Mouse (Mus musculus) cerebellum, adult 9-10 months (tissue): ENCODE data around the gene Ankrd50.

ENCODE experiments used
- DNase-seq: peaks from one replicate; pipeline ENCODE4 v3.0.0; 2022

Gene Ankrd50

DNA sequence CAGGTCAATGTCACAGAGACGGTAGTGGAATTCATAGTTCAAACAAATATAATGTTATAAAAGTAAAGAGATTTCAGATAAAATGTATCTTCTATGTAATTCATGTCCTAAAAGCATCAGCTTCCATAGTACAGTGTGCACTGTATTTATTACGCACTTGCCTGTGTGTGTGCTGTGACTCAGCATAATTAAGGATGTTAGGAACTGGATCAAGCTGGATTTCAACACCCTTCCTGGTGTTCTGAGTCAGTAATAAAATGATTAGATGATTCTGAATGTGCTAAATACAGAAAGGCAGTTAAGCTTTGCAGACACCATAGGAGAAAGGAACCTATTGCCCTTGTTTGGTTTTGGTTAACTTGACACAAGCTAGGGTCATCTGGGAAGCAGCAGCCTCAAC, 21.5 kb downstream of the Ankrd50 start:
- DNase-seq: no peak

DNA sequence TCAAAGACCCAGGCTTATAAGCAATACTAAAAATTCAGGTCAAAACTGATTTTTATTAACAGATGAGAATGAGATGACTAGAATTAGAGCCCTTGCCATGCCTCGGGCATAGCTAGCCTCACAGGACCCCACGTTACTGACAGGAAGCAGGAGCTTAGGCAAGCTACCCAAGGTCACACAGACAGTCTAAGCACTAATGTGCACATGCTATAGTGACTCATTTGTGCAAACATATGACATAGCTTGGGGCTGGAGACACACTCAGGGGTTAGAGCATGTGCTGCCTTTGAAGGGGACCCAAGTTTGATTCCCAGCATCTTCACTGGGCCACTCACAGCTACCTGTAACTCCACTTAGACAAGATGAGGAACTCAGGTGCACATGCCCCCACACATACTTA, 22.9 kb downstream of the Ankrd50 start:
- DNase-seq: no peak

DNA sequence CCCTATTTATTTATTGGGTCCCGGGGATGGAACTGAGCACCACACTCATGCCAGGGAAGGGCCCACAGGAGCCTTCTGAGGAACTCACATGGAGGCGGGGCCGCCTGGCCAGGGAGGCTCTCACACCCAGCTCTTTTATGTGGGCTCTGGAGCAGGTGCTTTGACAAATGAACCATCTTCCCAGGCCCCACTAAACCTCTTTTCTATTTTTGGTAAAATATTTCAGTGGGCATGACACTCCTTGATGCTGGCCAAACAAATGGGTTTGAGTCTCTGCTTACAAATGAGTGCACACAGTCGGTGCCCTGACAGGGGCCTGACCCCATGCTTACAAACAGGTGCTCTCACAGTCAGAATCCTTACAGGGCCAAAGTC, 24.4 kb downstream of the Ankrd50 start:
- no peak for DNase-seq

DNA sequence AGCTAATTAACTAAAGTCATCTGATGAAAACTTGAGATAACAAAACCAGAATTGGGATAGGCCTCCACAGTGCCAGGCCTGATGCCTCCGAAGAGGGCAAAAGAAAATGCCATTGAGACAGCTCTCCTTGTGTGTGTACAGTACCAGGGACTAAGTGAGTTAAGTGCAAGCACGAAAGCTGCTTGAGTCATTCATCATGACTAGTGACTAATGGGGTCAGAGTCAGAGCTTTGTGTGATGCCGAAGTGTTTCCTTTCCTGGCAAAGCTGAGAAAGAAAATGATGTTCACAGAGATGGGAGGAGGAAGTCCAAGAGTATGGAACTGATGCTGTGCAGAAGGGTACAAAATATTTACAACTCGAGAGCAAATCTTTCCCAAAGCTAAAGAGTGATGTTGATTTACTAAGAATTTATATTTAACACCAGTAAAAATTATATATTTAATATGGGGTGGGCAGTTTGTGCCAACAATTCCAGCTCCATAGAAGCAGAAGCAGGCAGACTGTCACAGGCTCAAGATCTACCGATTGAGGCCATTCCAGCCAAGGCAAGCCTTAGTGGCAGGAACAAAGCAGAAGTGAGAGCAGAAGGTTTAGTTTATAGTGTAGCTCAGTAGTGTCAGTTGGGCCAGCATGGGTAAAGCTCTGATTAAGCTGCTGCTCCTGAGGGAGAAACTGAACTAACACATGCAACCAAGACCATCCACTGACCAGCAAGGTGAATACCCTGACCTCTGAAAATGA, 25.0 kb downstream of the Ankrd50 start:
- no peak for DNase-seq

DNA sequence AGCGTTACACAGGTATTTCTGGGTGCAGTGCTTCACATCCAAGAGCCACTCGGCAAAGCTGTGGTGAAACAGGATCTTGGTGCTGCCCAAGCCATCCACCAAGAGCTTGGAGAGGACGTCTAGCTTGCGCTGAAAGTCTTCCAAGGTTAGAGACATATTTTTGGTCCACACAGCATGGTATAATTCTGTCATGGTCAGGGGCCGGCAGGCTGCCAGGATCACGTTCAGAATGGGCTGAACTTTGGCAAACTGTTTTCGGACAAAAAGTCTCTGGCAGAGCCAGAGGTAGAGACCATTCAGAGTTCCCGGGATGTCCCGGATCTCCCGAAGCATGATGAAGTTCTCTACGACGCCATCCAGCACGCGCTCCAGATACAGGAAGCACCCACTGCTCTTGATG, 27.6 kb downstream of the Ankrd50 start:
- DNase-seq: peak; percentile 43

DNA sequence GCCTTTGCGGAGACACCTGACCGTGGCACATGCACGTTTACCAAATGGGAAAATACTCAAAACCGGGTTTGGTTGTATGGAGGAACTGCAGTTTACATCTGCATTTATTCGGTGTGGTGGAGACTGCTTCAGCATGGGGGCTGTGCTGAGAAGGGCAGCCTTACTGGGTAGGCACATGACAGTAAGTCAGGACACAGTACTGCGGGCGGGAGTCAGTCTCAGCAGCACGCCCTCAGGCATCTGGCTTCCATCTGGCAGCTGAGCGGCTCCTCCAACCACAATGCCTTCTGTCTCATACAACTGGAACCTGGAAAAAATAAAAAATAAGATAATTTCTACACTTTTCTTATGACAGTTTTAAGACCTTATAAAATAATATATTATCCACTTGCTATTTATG, 32.4 kb downstream of the Ankrd50 start:
- no peak for DNase-seq

DNA sequence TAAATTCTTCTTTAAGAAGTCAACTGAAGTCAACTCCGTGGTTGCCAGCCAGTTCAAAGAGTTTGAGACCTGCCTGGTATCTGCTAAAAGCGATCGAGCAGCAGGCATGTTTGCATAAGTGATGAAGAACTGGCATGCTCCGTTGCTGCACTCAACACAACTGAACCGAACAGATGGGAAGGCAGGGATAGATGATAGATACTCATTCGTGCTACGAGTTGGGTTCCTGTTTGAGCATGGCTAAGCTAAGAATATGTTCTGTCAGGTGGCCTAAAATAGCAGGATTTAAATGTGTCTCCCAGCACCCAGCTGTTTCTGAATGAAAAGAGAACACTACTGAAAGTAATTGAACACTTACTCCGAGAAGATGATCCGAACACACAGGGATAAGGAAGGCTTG, 38.1 kb downstream of the Ankrd50 start:
- DNase-seq: no peak

DNA sequence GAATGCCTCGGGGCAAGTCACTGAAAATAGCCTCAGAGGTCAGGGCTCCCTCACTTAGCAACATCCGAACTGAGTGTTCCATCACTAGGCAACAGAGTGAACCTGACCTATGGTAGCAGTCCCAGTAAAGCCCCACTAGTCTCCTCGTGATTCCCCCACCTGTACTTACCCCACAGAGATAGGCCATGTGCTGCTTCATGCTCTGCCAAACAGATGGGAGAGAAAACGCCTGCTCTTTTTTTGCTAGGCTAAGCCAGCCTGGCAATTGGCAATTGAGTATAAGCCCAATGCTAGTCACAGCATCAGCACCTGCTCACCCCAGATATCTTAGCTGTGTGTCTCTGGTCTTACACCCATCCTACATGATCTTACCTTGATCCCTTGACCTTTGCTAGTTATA, 40.8 kb downstream of the Ankrd50 start:
- DNase-seq: no peak

DNA sequence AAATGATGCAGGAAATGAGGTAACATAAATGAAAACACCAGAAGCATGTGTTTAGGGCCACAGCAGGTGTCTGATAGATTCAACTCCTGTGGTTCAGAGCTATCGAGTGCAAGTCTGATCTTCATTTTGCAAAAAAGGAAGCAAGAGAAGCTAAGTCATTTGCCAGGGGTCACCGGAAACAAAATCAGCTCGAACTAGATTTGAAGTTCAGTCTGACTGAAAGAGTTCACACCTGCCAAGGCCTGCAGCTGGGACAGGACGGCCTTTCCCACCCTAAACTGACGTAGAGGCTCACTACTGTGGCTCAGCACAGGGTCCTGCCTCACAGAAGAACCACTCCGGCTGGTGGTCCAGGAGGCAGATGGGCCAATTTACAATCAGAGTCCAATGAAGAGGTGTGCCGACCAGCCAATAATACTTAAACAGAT, 44.1 kb downstream of the Ankrd50 start:
- no peak for DNase-seq

DNA sequence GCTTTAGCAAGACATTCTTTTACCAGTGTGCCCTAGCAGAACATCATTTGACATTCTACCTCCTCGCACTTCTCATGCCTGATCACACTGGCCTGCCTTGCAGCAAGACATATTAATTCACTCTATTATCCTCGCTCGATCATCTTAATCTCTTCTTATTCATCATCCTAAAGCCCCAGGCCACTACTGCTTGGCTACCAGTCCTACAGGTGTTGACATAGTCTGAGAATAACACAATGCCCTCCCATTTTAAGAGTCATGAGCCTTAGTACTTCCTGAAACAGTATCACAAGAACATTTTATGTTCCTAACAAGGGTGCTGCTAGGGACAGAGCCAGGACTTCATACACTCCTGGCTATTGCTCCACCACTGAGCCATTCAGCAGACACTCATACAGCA, 48.0 kb downstream of the Ankrd50 start:
- no peak for DNase-seq

DNA sequence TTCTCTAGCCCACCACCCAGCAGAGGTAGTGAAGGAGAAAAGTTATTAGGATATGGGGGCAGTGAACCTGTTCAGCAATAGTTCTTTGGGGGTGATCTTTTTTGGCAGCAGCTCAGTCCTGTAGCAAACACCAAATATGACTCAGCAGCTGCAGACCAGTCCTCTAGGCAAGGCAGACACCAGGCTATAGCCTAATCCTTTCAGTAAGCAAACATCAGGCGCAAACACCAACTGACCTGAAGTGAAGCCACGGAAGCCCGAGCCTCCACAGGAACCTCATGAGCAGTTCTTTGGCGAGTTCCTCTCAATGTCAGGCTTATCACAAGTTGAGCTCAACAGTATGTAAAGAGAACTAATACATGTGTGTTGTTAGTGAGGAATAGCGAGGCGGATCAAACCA, 48.8 kb downstream of the Ankrd50 start:
- DNase-seq: no peak

DNA sequence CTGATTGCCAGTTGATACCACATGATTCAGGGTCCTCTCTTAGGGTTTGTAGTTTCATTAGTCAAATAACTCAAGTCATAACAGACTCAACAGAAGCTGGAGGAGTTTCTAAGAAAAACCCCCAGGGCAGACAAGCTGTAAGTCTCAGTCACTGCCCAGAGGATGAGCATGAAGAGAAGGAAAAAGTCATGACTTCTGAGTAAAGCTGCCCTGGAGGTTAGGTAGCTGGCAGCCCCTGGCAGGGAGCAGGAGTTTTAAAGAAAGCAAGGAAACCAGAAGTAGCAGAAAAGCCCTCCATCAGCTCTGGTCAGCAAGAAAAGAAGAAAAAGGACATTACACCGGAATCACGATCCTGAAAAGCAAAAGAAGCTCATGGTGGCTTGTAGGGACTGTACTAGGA, 50.2 kb downstream of the Ankrd50 start:
- no peak for DNase-seq

DNA sequence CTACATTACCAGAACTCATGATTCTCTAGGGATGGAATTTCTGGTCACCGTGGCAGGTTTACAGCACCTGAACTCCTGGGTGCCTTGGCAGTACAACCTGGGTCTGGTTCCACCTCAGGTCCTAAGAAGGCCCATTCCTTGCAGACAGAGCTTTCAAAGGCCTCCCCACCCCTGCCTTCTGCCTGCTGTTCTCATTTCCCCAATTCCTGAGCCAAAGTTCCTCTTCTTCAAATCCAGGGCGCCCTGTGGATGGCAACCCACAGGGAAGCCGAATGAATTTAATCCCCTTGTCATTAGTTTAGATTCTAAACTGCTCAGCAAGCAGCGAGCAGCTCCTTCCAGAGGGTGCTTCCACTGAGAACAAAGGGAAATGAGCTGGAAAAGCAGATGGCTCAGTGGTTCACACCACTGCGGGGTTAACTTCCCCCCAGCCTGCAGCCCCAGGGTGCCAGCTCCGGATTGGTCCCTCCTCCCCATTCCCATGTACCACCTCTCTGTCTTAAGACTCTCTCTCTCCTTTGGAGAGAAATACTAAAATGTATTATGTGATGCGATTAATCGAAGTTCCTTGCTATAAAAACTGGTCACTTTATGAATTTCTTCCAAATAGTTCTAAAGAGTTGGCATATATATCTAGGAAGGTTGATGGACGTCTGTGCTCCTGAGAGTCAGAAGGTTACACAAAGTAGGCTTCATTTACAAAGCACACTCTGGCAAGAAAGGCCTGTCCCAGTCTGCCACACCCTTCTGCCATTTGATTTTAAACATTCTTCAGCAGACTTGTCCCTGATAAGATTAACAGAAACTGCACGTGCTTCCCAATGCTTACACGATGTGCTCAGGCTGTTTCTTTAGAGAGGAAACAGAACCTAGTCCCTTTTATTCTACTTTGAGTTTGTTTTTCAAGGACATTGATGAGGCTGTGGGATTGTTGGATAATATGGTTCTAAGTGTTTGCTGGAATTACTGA, 50.9 kb downstream of the Ankrd50 start:
- DNase-seq: no peak

DNA sequence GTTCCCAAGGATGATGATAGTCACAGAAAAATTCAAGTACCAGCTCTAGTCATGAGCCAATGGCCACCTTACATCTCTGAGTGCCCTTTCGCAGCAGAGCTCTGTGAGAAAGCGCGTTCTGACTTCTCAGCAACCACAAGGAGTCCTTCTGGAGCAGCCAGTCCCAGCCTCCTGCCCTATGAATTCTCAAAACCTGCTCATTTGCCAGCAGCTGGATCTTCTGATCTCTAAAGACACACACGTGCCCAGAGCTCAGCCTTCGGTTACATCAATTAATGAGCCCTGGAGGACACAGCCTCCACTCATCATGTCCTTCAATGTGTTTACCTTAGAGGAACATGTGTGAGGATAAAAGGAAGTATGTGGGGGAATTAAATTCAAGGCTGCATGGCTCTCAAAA, 53.2 kb downstream of the Ankrd50 start:
- DNase-seq: no peak

DNA sequence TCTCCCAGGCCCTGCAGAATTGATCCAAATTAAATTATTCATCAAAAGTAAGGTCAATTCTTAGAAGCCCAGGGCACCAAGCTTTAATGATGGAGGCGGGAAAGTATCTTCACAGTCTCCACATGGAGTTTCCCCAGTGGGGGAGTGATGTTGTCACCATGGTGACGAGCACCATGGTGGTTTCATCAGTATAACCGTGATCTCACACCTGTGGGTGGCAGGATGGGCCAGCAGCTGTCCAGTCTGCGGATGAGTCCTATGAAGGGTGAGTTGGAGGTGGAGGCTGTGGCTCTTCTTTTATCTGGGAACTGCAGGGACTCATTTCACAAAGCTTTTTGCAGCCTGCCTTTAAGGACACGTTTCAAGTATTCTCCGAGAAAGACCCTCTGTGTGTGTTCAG, 53.6 kb downstream of the Ankrd50 start:
- DNase-seq: no peak

DNA sequence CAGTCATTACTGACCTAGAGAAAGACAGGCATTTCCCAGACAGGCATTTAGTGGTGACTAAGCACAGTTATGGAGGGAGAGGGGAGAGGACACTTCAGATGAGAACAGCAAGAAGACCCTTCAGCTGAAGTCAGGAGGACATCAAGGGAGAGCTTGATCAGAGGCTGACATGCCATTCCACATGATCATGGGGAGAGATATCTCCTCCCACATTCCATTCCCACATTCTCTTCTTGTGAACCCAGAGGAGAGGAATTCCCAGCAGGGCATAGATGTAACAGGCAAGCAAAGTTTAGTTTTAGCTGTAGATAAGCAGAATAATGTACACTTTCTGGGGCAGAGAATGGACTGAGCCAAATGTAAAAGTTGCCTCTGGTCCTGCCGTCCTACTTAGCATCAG, 57.4 kb downstream of the Ankrd50 start:
- no peak for DNase-seq

DNA sequence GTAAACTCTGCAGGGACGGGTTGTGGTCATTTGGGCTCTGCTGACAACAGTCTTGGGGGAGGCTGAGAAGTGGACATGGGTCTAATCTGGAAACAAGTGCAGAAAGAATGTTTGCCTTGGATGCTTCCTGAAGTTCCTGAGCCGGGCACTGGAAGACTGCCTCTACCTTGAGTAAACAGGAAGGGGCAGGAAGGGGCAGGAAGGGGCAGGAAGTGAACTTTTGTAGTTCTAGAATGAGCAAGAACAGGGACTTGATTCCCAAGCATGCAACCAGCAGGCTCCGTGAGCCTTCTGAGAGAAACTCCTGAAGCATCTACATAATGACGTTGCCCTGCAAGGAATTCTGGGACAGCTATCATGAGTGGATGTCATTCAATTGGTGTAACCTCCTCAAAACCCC, 60.7 kb downstream of the Ankrd50 start:
- DNase-seq: no peak

DNA sequence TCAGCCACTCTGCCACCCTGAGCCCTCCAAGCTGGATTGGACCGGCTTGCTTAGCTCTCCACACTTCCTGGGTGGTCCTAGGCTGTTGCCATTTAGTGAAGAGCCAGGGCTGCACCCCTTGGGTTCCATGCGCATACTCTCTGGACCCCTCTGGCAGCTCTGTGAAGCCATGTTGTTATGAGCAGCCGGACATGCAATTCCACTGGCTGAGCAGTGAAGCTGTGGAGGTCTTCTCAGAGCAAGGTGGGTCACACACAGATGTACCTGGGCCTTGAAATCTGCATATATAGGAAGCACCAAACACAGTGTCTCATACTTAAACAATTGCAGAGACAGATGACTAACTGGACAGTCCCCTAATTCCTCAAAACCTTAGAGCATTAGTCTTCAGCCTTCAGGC, 64.7 kb downstream of the Ankrd50 start:
- DNase-seq: no peak

DNA sequence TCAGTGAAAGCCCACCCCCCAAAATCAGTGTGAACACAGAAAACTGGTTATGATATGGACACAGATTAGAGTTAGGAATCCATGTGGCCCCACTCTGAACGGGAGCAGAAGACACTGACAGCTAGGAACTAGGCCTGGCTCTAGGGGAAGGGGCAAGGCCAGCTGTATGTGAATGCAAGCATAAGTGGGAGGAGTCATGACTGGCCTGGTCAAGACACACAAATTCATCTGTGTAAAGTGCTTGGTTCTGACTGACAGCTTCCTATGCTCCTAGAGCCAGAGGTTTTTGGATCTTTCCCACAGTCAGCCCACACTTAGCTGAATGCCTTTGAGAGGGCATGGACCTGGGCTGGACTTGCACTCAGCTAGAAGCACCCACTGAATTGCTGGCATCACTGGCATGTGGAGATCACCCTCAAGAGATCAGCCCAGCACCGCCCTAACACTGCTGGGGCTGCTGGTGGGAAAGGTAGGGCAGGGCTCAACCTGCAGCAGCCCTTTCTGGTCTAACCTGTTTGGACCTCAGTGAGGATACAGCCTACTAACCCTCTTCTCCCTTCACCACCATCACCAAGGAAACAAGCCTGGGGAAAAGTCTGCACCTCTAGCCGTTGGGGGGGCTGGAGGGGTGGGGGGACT, 69.2 kb downstream of the Ankrd50 start:
- no peak for DNase-seq
